Mouse (Mus musculus) embryonic facial prominence, embryonic 11.5 days (tissue): Measurements from ENCODE around the gene Cux2. TPM values are rescaled to one million over a fixed set of nuclear protein-coding genes. Genes with fewer than 3 reads are reported as not detected.

Source experiments
- ATAC-seq: fragments of 200-750 bp; cut with Nextera tagmentation; replicated peaks from 2 replicates; pipeline ENCODE4 v1.8.0; 2017; ENCODE audit warnings: low read depth; ENCODE audit not compliant: insufficient number of reproducible peaks, low FRiP score, low TSS enrichment
- DNase-seq: peaks from one replicate; pipeline ENCODE4 v3.0.0-alpha.2; 2015; ENCODE audit warnings: low spot score
- H3K27ac ChIP-seq: fragments of 300-500 bp; sonication (generic); replicated peaks from 2 replicates; pipeline ENCODE4 v1.5.1; 2014; ENCODE audit warnings: mild to moderate bottlenecking, low read depth, low read length, control low read depth
- H3K27me3 ChIP-seq: fragments of 300-500 bp; sonication (generic); 2 replicates; pipeline ENCODE4 v1.6.1; 2014; ENCODE audit warnings: mild to moderate bottlenecking, low read length, moderate library complexity, mixed read lengths; ENCODE audit not compliant: control insufficient read depth, insufficient read depth
- H3K36me3 ChIP-seq: fragments of 300-500 bp; sonication (generic); replicated peaks from 2 replicates; pipeline ENCODE4 v1.6.1; 2014; ENCODE audit warnings: low read depth, mild to moderate bottlenecking, low read length, moderate library complexity, mixed read lengths; ENCODE audit not compliant: control insufficient read depth, insufficient read depth
- H3K4me1 ChIP-seq: fragments of 300-500 bp; sonication (generic); 2 replicates; pipeline ENCODE4 v1.6.1; 2014; ENCODE audit warnings: low read length, mixed read lengths; ENCODE audit not compliant: control insufficient read depth, insufficient read depth
- H3K4me2 ChIP-seq: fragments of 300-500 bp; sonication (generic); 2 replicates; pipeline ENCODE4 v1.6.1; 2014; ENCODE audit warnings: low read depth, mild to moderate bottlenecking, control low read depth, low read length, moderate library complexity
- H3K4me3 ChIP-seq: fragments of 300-500 bp; sonication (generic); 2 replicates; pipeline ENCODE4 v1.5.1; 2014; ENCODE audit warnings: low read depth, low read length, control low read depth
- H3K9ac ChIP-seq: fragments of 300-500 bp; sonication (generic); replicated peaks from 2 replicates; pipeline ENCODE4 v1.6.1; 2014; ENCODE audit warnings: mild to moderate bottlenecking, control low read depth, low read length
- H3K9me3 ChIP-seq: fragments of 300-500 bp; sonication (generic); replicated peaks from 2 replicates; pipeline ENCODE4 v1.6.1; 2016; ENCODE audit warnings: mild to moderate bottlenecking, low read length, inconsistent platforms, mixed read lengths; ENCODE audit not compliant: control insufficient read depth
- WGBS: fragments of 180-500 bp; shearing (Covaris S2); extraction: QIAGEN DNeasy Blood & Tissue Kit; methylation state at CpG from one replicate; pipeline ENCODE4 v1.1.7; 2014; 5-methylcytosine and 5-hydroxymethylcytosine counted together
- polyA plus RNA-seq: library from polyadenylated mRNA; unstranded; fragments of >200 nt; fragmentation: Nextera tagmentation; extraction: Ambion mirVana; gene quantifications from 2 replicates; pipeline ENCODE4 v1.2.1, GENCODE M21; 2014

The Cux2 gene
- polyA plus RNA-seq, 1 experiment from 2014 or later: 4.5 TPM

DNA sequence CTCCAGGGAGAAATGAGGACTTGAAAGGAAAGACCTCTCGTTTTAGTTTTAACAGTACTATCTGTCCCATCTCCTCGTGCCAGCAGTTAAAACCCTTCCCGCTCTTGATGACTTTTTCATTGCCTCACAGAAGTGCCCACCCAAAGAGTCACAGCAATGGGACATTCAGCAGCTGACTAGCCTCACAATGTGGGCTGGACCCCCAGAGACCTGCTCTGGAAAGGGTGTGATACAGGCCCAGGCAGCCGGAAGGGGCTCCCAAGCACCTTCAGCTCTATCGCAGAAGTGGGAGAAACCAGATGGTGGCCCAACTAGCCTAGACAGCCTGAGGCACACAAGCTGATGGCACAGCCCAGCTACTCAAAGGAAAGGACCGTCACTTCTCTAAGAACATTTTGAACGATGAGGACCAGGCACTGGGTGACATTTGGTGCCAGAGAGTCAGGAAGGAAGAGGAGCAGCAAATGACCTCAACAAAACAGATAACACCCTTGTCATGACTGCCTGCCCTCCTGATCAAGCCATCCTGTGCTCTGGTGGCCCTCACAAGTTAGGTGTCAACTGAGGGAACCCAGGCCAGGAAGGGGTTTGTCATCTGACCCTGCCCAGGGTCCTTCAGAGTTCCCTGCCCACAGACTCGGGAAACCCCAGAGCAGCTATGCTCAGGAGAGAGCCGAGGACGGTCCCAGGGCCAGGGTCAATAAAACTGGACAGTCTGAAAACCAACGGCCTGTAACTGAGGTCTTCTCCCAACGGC lies 214.7 kb downstream of the Cux2 start:
- Histone ChIP-seq H3K36me3 (no peaks in the 10 kb centered on the region), H3K27me3 (peaks cover 21% of the 10 kb centered on the region; the same call in 1 of the 2 replicates), H3K4me3 (peak overlapping the region; percentile 74), H3K4me1 (peaks cover 12% of the 10 kb centered on the region), H3K9me3 (no peaks in the 10 kb centered on the region), H3K27ac (no peak overlapping the region), H3K9ac (peak overlapping the region; percentile 38; the same call in 1 of the 2 replicates), H3K4me2 (peak overlapping the region; percentile 96)
- 51% methylated on average over 12 of the region's 12 CpGs for WGBS
- ATAC-seq (no peak), DNase-seq (no peak)

- H3K4me2 ChIP-seq: no peak overlapping the region; the same call in 1 of the 2 replicates
- DNase-seq (no peak), ATAC-seq (no peak)
- H3K4me3 ChIP-seq: no peak overlapping the region
- H3K27me3 ChIP-seq: peaks cover 24% of the 10 kb centered on the region
- H3K9me3 ChIP-seq: no peaks in the 10 kb centered on the region
- H3K4me1 ChIP-seq: peaks cover 12% of the 10 kb centered on the region
- H3K36me3 ChIP-seq: no peaks in the 10 kb centered on the region
- H3K9ac ChIP-seq: no peak overlapping the region
- 74% methylated on average over 7 of the region's 7 CpGs for WGBS
- H3K27ac ChIP-seq: no peak overlapping the region
Measured at GRCm38 (mm10) chr5:121834241-121834606, 215.7 kb downstream of the Cux2 start.

DNA sequence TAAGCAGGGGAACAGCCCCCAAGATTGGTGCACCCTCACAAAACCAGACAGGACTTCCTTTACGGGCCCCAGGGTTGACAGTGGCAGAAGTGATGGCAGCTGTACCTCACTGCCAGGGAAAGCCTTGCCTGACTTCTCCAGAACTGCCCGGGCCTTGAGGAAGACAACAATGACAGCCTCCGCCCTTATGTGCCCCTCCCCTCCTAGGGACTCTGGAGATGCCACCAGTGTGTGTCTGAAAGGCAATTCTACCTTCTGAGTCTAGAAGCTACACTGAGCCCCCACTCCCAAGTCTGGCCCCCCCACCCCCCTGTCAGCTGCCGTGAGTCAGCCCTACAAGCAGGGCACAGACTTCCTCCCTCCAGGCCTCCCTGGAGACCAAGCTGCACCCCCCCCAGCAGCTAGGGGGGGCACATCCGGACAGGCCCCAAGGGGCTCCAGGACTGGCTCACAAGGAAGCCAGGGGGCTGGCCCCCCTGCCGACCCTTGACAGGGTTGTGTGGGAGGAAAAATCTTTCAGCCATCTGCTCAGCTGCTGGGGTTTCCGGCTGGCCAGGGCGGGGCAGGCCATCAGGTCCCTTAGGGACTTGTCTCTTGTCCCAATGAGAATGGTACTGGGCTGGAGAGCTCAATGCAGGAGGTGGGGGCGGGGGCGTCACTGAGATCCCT lies 216.2 kb downstream of the Cux2 start:
- ATAC-seq: no peak
- no peak for DNase-seq
- no peaks in the 10 kb centered on the region for H3K9me3 ChIP-seq
- H3K4me1 ChIP-seq: peaks cover 11% of the 10 kb centered on the region
- no peak overlapping the region for H3K9ac ChIP-seq
- H3K4me2 ChIP-seq: no peak overlapping the region
- no peak overlapping the region for H3K27ac ChIP-seq
- peaks cover 20% of the 10 kb centered on the region for H3K27me3 ChIP-seq
- H3K4me3 ChIP-seq: no peak overlapping the region
- WGBS: 42% methylated on average over 10 of the region's 10 CpGs
- H3K36me3 ChIP-seq: no peaks in the 10 kb centered on the region

- DNase-seq (no peak), ATAC-seq (no peak)
- Histone ChIP-seq H3K4me1 (peaks cover 12% of the 10 kb centered on the region), H3K27me3 (peaks cover 21% of the 10 kb centered on the region), H3K9ac (no peak overlapping the region), H3K36me3 (no peaks in the 10 kb centered on the region), H3K4me3 (no peak overlapping the region), H3K9me3 (no peaks in the 10 kb centered on the region), H3K4me2 (no peak overlapping the region), H3K27ac (no peak overlapping the region)
- WGBS: 86% methylated on average over 2 of the region's 2 CpGs
Measured at GRCm38 (mm10) chr5:121833159-121833558, 216.7 kb downstream of the Cux2 start.

DNA sequence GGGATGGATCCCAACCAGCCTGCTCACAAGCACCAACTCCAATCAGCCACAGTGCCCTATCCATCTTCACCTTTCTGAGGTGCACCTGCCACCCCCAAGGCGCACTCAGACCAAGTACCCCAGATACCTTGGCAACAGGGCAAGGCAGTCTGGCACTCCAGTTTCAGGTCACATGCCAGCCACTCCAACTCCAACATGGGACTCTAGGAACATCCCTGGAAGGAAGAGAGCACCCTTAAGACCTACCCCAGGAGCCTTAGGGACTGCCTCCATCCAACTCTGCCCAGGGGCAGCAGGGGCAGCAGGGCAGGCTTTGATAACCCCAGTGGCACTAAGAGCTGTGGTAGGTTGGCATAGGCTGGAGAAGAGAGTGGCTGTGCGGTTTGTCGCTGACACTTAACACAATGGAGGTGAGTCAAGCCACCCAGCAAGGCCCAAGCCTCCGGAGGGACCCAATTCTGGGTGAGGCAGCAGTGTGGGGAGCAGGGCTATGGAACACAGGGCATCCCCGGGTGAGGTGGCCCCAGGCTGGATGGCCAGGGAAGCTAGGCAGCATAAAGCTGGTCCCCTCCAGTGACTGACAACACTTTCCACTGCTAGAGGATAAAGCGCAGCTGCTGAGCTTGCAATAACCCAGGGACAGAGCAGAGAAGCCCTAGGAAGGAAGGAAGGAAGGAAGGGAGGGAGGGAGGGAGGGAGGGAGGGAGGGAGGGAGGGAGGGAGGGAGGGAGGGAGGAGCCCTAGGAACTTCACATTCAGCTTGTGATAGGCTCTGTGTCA lies 217.3 kb downstream of the Cux2 start:
- no peak overlapping the region for H3K4me2 ChIP-seq
- no peak overlapping the region for H3K9ac ChIP-seq
- no peak overlapping the region for H3K4me3 ChIP-seq
- ATAC-seq: no peak
- peaks cover 16% of the 10 kb centered on the region for H3K27me3 ChIP-seq
- H3K27ac ChIP-seq: no peak overlapping the region
- H3K9me3 ChIP-seq: no peaks in the 10 kb centered on the region
- no peak for DNase-seq
- WGBS: 76% methylated on average over 6 of the region's 6 CpGs
- peaks cover 12% of the 10 kb centered on the region; the same call in 1 of the 2 replicates for H3K4me1 ChIP-seq
- H3K36me3 ChIP-seq: no peaks in the 10 kb centered on the region

GRCm38 (mm10) chr5:121831002-121831601 lies 218.8 kb downstream of the Cux2 start:
- Histone ChIP-seq H3K9me3 (no peaks in the 10 kb centered on the region), H3K27me3 (peaks cover 9% of the 10 kb centered on the region), H3K4me2 (no peak overlapping the region), H3K27ac (no peak overlapping the region), H3K4me1 (peaks cover 9% of the 10 kb centered on the region; the same call in 1 of the 2 replicates), H3K9ac (no peak overlapping the region), H3K36me3 (no peaks in the 10 kb centered on the region), H3K4me3 (no peak overlapping the region)
- DNase-seq: no peak
- ATAC-seq: no peak
- 88% methylated on average over 6 of the region's 6 CpGs for WGBS

- WGBS: 5% methylated on average over 63 of the region's 82 CpGs
- H3K9me3 ChIP-seq: no peaks in the 10 kb centered on the region
- H3K4me3 ChIP-seq: peak overlapping the region; percentile 42
- DNase-seq: peak; percentile 43
- H3K4me2 ChIP-seq: peak overlapping the region; percentile 78
- H3K36me3 ChIP-seq: no peaks in the 10 kb centered on the region
- peaks cover 4% of the 10 kb centered on the region; the same call in 1 of the 2 replicates for H3K4me1 ChIP-seq
- no peak overlapping the region for H3K27ac ChIP-seq
- 0 out of 2 replicates have a peak, but pooled peaks have one; percentile 18 for ATAC-seq
- peaks cover 9% of the 10 kb centered on the region for H3K27me3 ChIP-seq
- peak overlapping the region; percentile 58 for H3K9ac ChIP-seq
Measured at GRCm38 (mm10) chr5:121828491-121829432, 221.1 kb downstream of the Cux2 start.
